Mouse (Mus musculus): ENCODE results near the gene Tac4. TPM values are rescaled to one million over a fixed set of nuclear protein-coding genes. Genes with fewer than 3 reads are reported as not detected.

The Tac4 gene
- polyA plus RNA-seq, 1 experiment = not detected

- WGBS = 76% methylated on average over 5 of the region's 5 CpGs
- TF ChIP-seq POLR2A (IDR thresholded peaks at IDR 0.05; ENCODE audit: insufficient read depth, low read depth, low read length) (no peak), CTCF (IDR thresholded peaks at IDR 0.05; ENCODE audit: insufficient read depth, low read depth, low read length) (no peak)
- no peak overlapping the region for H3K4me3 ChIP-seq (ENCODE audit: insufficient read depth, low read depth, low read length)
- H3K4me1 ChIP-seq (ENCODE audit: control insufficient read depth, insufficient read depth, low read length) = no peaks in the 10 kb centered on the region
- no peak overlapping the region for H3K27ac ChIP-seq (ENCODE audit: insufficient read depth, low read depth, low read length)
Observed at GRCm38 (mm10) chr11:95273661-95274060, 12.3 kb downstream of the Tac4 start.

DNA sequence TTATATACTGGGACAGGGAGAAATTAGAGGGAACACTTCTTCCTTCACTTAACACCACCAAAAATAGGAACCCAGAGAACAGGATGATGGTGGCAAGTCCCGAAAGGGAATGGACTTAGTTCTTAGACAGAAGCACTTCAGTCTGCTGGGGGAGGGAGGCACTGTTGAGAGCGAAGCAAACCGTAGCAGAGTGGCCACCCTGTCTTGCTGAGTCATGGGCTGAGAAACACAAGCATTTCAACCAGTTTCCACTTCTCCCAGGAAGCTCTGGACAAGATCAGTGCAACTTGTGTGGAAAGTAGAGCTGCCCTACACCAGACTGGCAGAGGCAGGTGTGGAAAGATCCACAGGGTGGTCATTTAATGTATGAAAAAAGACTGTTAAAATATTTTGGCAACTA is 13.3 kb downstream of the Tac4 start:
- TF ChIP-seq CTCF (IDR thresholded peaks at IDR 0.05; ENCODE audit: insufficient read depth, low read depth, low read length) (no peak), POLR2A (IDR thresholded peaks at IDR 0.05; ENCODE audit: insufficient read depth, low read depth, low read length) (no peak)
- no peaks in the 10 kb centered on the region for H3K4me1 ChIP-seq (ENCODE audit: control insufficient read depth, insufficient read depth, low read length)
- H3K4me3 ChIP-seq (ENCODE audit: insufficient read depth, low read depth, low read length) = no peak overlapping the region
- 64% methylated on average over 3 of the region's 3 CpGs for WGBS
- H3K27ac ChIP-seq (ENCODE audit: insufficient read depth, low read depth, low read length) = no peak overlapping the region

DNA sequence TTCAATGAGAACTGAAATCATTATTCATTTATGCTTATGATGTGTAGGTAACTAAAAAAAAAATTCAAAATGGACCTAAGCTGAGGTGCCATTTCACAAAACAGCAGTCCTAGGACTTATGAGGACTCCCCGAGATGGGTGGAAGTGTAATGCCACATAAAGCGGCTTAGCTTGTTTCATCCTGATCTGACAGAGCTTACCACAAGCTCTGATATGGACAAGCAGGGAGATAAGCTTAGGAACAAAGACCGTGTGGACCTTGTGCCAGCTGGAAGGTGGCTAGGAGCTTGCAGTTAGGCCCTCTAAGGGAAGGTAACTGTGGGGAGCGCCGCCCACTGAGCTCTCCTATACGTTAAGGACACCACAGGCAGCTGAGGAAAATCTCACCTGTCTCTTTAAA is 14.7 kb downstream of the Tac4 start:
- TF ChIP-seq POLR2A (IDR thresholded peaks at IDR 0.05; ENCODE audit: insufficient read depth, low read depth, low read length) (no peak), CTCF (IDR thresholded peaks at IDR 0.05; ENCODE audit: insufficient read depth, low read depth, low read length) (no peak)
- Histone ChIP-seq H3K4me1 (ENCODE audit: control insufficient read depth, insufficient read depth, low read length) (no peaks in the 10 kb centered on the region), H3K27ac (ENCODE audit: insufficient read depth, low read depth, low read length) (no peak overlapping the region), H3K4me3 (ENCODE audit: insufficient read depth, low read depth, low read length) (no peak overlapping the region)
- 92% methylated on average over 6 of the region's 6 CpGs for WGBS

GRCm38 (mm10) chr11:95279061-95279659 is 17.8 kb downstream of the Tac4 start:
- WGBS = 92% methylated on average over 4 of the region's 4 CpGs
- H3K4me1 ChIP-seq (ENCODE audit: control insufficient read depth, insufficient read depth, low read length) = no peaks in the 10 kb centered on the region
- TF ChIP-seq CTCF (IDR thresholded peaks at IDR 0.05; ENCODE audit: insufficient read depth, low read depth, low read length) (no peak), POLR2A (IDR thresholded peaks at IDR 0.05; ENCODE audit: insufficient read depth, low read depth, low read length) (no peak)

DNA sequence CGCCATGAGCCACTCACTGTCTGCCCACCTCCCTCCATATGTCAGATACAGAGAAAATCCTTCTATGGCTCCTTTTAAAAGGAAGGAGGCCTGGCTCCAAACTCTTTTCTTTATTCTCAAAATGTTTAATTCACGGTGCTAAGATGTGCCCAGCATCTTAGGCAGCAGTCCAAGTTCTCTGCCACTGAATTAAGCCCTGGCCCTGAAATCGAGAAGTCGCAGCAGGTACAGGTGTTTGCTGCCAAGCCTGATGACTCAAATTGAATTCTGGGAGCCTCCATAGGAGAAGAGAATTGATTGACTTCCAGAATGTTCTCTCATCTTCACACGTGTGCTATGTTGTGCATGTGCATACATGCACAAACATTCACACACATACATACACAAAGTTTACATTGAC is 21.0 kb downstream of the Tac4 start:
- Histone ChIP-seq H3K27ac (ENCODE audit: insufficient read depth, low read depth, low read length) (no peak overlapping the region), H3K4me3 (ENCODE audit: insufficient read depth, low read depth, low read length) (no peak overlapping the region), H3K4me1 (ENCODE audit: control insufficient read depth, insufficient read depth, low read length) (no peaks in the 10 kb centered on the region)
- no peak for TF ChIP-seq CTCF (IDR thresholded peaks at IDR 0.05; ENCODE audit: insufficient read depth, low read depth, low read length)
- TF ChIP-seq POLR2A (IDR thresholded peaks at IDR 0.05; ENCODE audit: insufficient read depth, low read depth, low read length) = no peak
- WGBS = 74% methylated on average over 5 of the region's 5 CpGs

More at GRCm38 (mm10) chr11:95279061-95279659, 17.8 kb downstream of the Tac4 start:
- no peak overlapping the region for H3K27ac ChIP-seq (ENCODE audit: insufficient read depth, low read depth, low read length)
- no peak overlapping the region for H3K4me3 ChIP-seq (ENCODE audit: insufficient read depth, low read depth, low read length)

- WGBS = 77% methylated on average over 4 of the region's 4 CpGs
- no peak overlapping the region for H3K27ac ChIP-seq (ENCODE audit: insufficient read depth, low read depth, low read length)
- H3K4me1 ChIP-seq (ENCODE audit: control insufficient read depth, insufficient read depth, low read length) = no peaks in the 10 kb centered on the region
- TF ChIP-seq CTCF (IDR thresholded peaks at IDR 0.05; ENCODE audit: insufficient read depth, low read depth, low read length) (no peak), POLR2A (IDR thresholded peaks at IDR 0.05; ENCODE audit: insufficient read depth, low read depth, low read length) (no peak)
- no peak overlapping the region for H3K4me3 ChIP-seq (ENCODE audit: insufficient read depth, low read depth, low read length)
Observed at GRCm38 (mm10) chr11:95291998-95292397, 30.7 kb downstream of the Tac4 start.

GRCm38 (mm10) chr11:95293017-95293624 is 31.8 kb downstream of the Tac4 start:
- TF ChIP-seq POLR2A (IDR thresholded peaks at IDR 0.05; ENCODE audit: insufficient read depth, low read depth, low read length) (no peak), CTCF (IDR thresholded peaks at IDR 0.05; ENCODE audit: insufficient read depth, low read depth, low read length) (no peak)
- no peaks in the 10 kb centered on the region for H3K4me1 ChIP-seq (ENCODE audit: control insufficient read depth, insufficient read depth, low read length)
- no peak overlapping the region for H3K27ac ChIP-seq (ENCODE audit: insufficient read depth, low read depth, low read length)
- 92% methylated on average over 8 of the region's 8 CpGs for WGBS
- H3K4me3 ChIP-seq (ENCODE audit: insufficient read depth, low read depth, low read length) = no peak overlapping the region

DNA sequence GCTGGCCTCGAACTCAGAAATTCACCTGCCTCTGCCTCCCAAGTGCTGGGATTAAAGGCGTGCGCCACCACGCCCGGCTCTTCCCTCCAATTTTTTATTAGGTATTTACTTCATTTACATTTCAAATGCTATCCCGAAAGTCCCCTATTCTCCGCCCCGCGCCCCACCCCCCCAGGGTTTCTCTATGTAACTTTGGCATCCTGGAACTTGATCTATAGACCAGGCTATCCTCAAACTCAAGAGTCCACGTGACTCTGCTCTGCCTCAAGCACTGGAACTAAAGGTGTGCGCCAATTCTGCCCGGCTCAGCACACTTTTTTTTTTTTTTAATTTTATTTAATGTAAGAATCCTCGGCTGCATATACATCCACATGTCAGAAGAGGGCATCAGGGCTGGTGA is 34.4 kb downstream of the Tac4 start:
- Histone ChIP-seq H3K4me3 (ENCODE audit: insufficient read depth, low read depth, low read length) (no peak overlapping the region), H3K27ac (ENCODE audit: insufficient read depth, low read depth, low read length) (no peak overlapping the region), H3K4me1 (ENCODE audit: control insufficient read depth, insufficient read depth, low read length) (peaks cover 3% of the 10 kb centered on the region; the same call in 1 of the 2 replicates)
- TF ChIP-seq CTCF (IDR thresholded peaks at IDR 0.05; ENCODE audit: insufficient read depth, low read depth, low read length) (no peak), POLR2A (IDR thresholded peaks at IDR 0.05; ENCODE audit: insufficient read depth, low read depth, low read length) (no peak)
- 93% methylated on average over 13 of the region's 13 CpGs for WGBS

- TF ChIP-seq CTCF (IDR thresholded peaks at IDR 0.05; ENCODE audit: insufficient read depth, low read depth, low read length) = peak; percentile 10; the same call in 1 of the 2 replicates
- TF ChIP-seq POLR2A (IDR thresholded peaks at IDR 0.05; ENCODE audit: insufficient read depth, low read depth, low read length) = no peak
- H3K4me1 ChIP-seq (ENCODE audit: control insufficient read depth, insufficient read depth, low read length) = peaks cover 3% of the 10 kb centered on the region; the same call in 1 of the 2 replicates
- no peak overlapping the region for H3K4me3 ChIP-seq (ENCODE audit: insufficient read depth, low read depth, low read length)
- WGBS = 14% methylated on average over 2 of the region's 2 CpGs
- H3K27ac ChIP-seq (ENCODE audit: insufficient read depth, low read depth, low read length) = no peak overlapping the region
Observed at GRCm38 (mm10) chr11:95298146-95298545, 36.8 kb downstream of the Tac4 start.
